Mouse (Mus musculus) heart, postnatal 0 days (tissue): Measurements from ENCODE around the gene Ago4.

Experiments used
- CTCF ChIP-seq: IDR thresholded peaks from 2 replicates; pipeline ENCODE4 v1.5.1; 2016; ENCODE audit warnings: antibody characterized with exemption, control low read depth, low read depth
- EP300 ChIP-seq: IDR thresholded peaks from 2 replicates; pipeline ENCODE4 v1.6.1; 2016; ENCODE audit warnings: antibody characterized with exemption, low read depth

GRCm38 (mm10) chr4:126490726-126491125, 42.5 kb downstream of the Ago4 start:
- no peak for TF ChIP-seq EP300
- no peak for TF ChIP-seq CTCF
